Mouse (Mus musculus): ENCODE results near the gene Ankrd35. TPM values are rescaled to one million over a fixed set of nuclear protein-coding genes. Genes with fewer than 3 reads are reported as not detected.

The Ankrd35 gene
- polyA plus RNA-seq (2016; fragmentation: Nextera tagmentation; extraction: Ambion mirVana) = 0.06 and 0.29 TPM in 2 replicates

DNA sequence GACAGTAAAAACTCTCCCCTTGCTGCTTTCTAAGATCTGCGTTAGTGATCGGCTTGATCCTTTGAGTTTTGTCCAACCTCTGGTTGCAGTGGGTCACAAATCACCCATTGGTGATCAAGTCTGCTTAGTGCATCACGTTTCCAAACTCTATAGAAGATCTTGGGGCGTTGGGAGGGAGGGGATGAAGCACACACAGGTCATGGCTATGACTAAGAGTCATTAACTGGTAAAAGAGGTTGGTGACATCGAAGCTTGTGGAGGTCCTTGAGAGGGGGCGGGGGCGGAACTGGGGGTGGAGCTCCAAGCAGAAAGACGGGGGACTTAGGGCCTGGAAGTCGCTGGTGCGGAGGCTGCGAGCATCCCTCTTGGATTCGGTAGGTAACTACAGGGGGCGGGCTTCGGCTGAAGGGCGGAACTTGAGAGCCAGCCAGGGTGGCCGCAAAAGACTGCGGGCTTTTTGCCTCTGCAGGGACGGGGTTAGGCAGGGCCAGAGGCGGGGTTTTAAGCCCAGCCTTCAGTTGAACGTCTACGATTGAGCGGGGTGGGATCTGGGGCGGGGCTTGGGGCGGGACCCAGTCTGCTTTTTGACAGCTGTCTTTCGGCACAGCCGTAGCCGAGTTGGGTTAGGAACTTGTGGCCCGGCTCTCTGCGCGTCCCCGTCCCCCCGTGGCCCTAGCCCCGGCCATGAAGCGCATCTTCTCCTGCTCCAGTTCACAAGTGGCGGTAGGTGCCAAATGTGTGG is at the start of gene Ankrd35:
Gene Ankrd35 (plus strand): TSS at position 405 of the 742 bp plus-strand sequence.
- Histone ChIP-seq H3K27ac (replicated peaks) (0 out of 2 replicates have a peak within 1 kb of the TSS, but pooled peaks have one; percentile 33), H3K36me3 (no peaks in the 10 kb centered on the region), H3K4me3 (peak within 1 kb of the TSS; percentile 56), H3K9me3 (replicated peaks) (no peaks in the 10 kb centered on the region), H3K27me3 (ENCODE audit: low read depth, poor library complexity, severe bottlenecking) (peaks cover 22% of the 10 kb centered on the region), H3K4me1 (peaks cover 18% of the 10 kb centered on the region)
- peak; percentile 85 for DNase-seq (ENCODE audit: low spot score)
- WGBS = 5% methylated on average over 33 of the region's 35 CpGs

DNA sequence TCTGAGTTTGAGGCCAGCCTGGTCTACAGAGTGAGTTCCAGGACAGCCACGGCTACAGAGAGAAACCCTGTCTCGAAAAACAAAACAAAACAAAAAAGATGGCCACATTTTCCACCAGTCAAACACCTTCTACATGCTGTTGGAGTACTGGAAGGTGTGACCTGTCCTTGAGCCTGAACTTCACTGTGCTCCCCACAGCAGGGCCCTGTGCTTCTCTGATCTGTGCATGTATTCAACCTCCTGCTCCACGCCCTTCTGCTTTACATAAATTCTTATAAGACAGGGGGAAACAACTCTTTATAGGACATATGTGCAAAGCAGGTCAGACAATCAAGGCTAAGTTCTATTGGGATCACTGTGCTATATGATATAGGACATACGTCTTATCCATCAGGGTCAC is 46.7 kb upstream of the Ankrd35 start:
- H3K27ac ChIP-seq (replicated peaks) = no peak overlapping the region
- H3K4me3 ChIP-seq = no peak overlapping the region
- H3K9me3 ChIP-seq (replicated peaks) = no peaks in the 10 kb centered on the region
- H3K4me1 ChIP-seq = no peaks in the 10 kb centered on the region
- no peak for DNase-seq (ENCODE audit: low spot score)
- 92% methylated on average over 4 of the region's 4 CpGs for WGBS
- no peaks in the 10 kb centered on the region for H3K27me3 ChIP-seq (ENCODE audit: low read depth, poor library complexity, severe bottlenecking)
- peaks cover 86% of the 10 kb centered on the region for H3K36me3 ChIP-seq

DNA sequence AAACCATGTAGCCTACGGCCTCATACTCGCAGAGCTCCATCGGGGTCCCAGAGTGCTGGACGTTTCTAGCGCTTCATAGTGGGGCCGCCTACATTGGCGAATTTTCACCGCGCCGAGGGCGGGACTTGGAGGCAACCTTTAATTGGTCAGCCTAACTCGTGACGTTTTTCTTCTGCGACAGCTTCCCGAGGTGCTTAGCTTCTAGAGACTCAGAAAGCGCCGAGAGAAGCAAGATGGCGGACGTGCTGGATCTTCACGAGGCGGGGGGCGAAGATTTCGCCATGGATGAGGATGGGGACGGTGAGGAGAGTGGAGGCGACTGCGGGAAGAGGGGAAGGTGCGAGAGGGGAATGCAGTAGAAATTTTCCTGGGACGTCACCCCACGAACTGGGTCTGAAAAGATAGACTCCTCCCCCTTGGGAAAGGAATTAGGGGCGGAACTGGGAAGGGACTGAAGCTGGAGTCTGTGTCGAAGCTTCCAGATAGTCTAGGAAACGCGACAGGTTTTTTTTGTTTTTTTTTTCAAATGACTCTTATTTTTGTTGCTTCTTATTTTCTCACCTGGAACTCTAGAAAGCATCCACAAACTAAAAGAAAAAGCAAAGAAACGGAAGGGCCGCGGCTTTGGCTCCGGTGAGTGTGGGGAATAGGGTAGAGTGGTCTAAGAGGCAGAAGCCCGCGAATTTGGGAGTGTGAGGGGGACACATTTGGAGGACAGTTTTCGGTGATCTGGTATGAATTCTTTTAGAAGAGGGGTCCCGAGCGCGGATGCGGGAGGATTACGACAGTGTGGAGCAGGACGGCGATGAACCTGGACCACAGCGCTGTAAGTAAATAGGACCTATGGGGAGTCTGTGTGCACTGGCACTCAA is 40.0 kb upstream of the Ankrd35 start, which contains the start of gene Rbm8a:
Gene Rbm8a (plus strand): TSS at position 205 of the 872 bp plus-strand sequence.
- peaks cover 27% of the 10 kb centered on the region for H3K4me1 ChIP-seq
- peak within 1 kb of the TSS; percentile 78 for H3K4me3 ChIP-seq
- H3K27me3 ChIP-seq (ENCODE audit: low read depth, poor library complexity, severe bottlenecking) = no peaks in the 10 kb centered on the region
- DNase-seq (ENCODE audit: low spot score) = peak; percentile 96
- peak within 1 kb of the TSS; percentile 94 for H3K27ac ChIP-seq (replicated peaks)
- under 1% methylated on average over 48 of the region's 48 CpGs for WGBS
- H3K9me3 ChIP-seq (replicated peaks) = no peaks in the 10 kb centered on the region
- H3K36me3 ChIP-seq = peaks cover 60% of the 10 kb centered on the region

DNA sequence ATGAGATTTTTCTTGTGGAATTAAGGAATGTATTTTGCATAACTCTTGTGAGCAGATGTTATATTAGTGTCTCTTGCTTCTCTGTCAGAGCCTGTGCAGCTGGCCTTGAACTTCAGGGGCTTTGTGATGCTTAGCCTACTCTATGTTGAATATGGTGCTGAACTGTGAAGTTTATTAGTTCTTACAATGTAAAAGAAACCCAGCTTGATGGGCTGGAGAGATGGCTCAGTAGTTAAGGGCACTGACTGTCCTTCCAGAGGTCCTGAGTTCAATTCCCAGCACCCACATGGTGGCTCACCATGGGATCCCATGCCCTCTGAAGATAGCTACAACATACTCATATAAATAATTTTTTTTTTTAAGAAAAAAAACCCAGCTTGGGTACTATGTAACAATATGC is 37.9 kb upstream of the Ankrd35 start:
- H3K27ac ChIP-seq (replicated peaks) = no peak overlapping the region
- no peaks in the 10 kb centered on the region for H3K27me3 ChIP-seq (ENCODE audit: low read depth, poor library complexity, severe bottlenecking)
- peaks cover 48% of the 10 kb centered on the region for H3K4me1 ChIP-seq
- H3K36me3 ChIP-seq = peaks cover 44% of the 10 kb centered on the region
- no peaks in the 10 kb centered on the region for H3K9me3 ChIP-seq (replicated peaks)
- no peak for DNase-seq (ENCODE audit: low spot score)
- H3K4me3 ChIP-seq = no peak overlapping the region

DNA sequence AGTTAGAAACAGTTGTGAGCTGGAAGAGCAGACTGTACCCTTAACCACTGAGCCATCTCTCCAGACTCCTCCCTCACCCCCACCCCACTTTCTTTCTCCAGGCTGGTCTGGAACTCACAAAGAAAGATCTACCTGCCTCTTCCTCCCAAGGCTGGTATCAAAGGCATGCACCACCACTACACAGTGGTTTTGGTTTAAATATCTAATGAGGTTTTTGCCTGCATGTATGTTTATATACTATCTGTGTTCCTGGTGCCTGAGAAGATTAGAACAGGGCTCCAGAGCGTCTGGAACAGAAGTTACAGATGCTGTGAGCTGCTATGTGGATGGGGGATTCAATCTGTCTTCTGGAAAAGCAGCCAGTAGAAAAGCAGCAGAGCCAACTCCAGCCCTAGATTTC is 35.9 kb upstream of the Ankrd35 start:
- H3K9me3 ChIP-seq (replicated peaks) = no peaks in the 10 kb centered on the region
- H3K4me1 ChIP-seq = peaks cover 48% of the 10 kb centered on the region
- H3K27ac ChIP-seq (replicated peaks) = no peak overlapping the region
- DNase-seq (ENCODE audit: low spot score) = no peak
- no peaks in the 10 kb centered on the region for H3K27me3 ChIP-seq (ENCODE audit: low read depth, poor library complexity, severe bottlenecking)
- H3K36me3 ChIP-seq = peaks cover 51% of the 10 kb centered on the region
- WGBS = 75% methylated on average over 1 of the region's 1 CpGs
- H3K4me3 ChIP-seq = no peak overlapping the region

DNA sequence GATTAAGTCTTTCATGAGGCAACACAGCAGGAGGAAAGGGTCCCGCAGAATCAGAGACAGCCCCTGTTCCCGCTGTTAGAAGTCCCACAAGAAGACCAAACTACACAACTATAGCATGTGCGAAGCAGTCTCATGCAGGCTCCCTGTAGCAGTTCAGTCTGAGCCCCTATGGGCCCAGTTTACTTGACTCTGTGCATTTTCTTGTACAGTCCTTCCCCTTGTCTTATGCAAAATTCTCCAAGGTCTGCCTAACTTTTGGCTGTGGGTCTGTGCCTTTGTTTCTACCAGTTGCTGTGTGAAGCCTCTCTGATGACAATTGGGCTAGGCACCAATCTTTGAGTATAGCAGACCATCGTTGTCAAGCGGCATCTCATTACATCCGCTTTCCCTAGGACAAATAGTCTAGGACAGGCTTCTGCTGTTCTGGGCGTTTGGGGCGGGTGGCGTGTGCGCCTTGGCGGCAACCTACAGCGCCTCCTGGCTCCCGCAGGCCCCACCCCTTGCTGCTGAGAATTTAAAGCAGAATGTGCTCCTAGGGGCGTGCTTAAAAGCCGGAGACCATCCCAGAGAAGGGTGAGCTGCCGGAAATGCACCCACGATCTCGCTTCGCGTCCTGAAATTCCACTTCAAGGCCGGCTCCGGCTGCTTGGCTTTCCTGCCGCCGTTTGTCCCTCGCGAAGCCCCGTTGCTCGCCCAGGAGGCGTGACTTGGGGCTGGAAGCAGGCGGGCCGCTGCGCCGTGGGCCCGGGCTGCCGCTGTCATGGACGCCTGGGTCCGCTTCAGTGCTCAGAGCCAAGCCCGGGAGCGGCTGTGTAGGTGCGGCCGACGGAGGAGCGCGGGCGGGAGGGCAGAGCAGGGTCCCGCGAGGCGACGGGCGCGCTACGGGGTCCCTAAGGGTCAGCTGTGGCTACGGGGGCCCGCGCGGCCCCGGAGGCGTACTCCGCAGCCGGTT is 34.7 kb upstream of the Ankrd35 start, which contains the start of the genes Pex11b and Gm42957:
Gene Pex11b (plus strand): TSS at position 449 of the 952 bp plus-strand sequence.
Gene Gm42957 (plus strand): TSS at position 547 of the 952 bp plus-strand sequence.
- 1% methylated on average over 60 of the region's 60 CpGs for WGBS
- peak within 1 kb of the TSS; percentile 93 for H3K27ac ChIP-seq (replicated peaks)
- H3K27me3 ChIP-seq (ENCODE audit: low read depth, poor library complexity, severe bottlenecking) = no peaks in the 10 kb centered on the region
- H3K4me3 ChIP-seq = peak within 1 kb of the TSS; percentile 95
- peaks cover 63% of the 10 kb centered on the region for H3K36me3 ChIP-seq
- H3K4me1 ChIP-seq = peaks cover 44% of the 10 kb centered on the region
- H3K9me3 ChIP-seq (replicated peaks) = no peaks in the 10 kb centered on the region
- DNase-seq (ENCODE audit: low spot score) = peak; percentile 82

DNA sequence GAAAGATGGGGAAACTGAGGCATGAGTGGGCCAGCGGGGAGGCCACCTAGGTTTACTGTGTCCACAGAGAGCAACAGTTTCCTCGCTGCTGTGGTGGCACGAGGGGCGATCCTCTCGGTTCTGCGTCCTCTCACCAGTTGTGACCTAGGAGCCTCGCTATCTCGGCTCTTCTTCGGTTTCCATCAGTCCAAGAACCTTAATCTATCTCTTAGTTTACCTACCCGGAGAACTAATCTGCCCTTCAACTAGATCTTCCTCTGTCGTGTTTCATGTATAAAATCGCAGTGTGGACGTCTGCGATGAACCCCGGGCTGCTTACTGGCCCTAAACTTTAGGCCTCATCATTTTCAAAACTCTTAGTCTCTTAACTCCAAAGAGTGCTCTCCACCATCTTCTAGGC is 34.0 kb upstream of the Ankrd35 start:
- WGBS = 13% methylated on average over 15 of the region's 15 CpGs
- DNase-seq (ENCODE audit: low spot score) = no peak
- H3K27ac ChIP-seq (replicated peaks) = peak overlapping the region; percentile 93
- no peaks in the 10 kb centered on the region for H3K9me3 ChIP-seq (replicated peaks)
- H3K36me3 ChIP-seq = peaks cover 63% of the 10 kb centered on the region
- H3K4me3 ChIP-seq = peak overlapping the region; percentile 95
- no peaks in the 10 kb centered on the region for H3K27me3 ChIP-seq (ENCODE audit: low read depth, poor library complexity, severe bottlenecking)
- peaks cover 37% of the 10 kb centered on the region for H3K4me1 ChIP-seq

DNA sequence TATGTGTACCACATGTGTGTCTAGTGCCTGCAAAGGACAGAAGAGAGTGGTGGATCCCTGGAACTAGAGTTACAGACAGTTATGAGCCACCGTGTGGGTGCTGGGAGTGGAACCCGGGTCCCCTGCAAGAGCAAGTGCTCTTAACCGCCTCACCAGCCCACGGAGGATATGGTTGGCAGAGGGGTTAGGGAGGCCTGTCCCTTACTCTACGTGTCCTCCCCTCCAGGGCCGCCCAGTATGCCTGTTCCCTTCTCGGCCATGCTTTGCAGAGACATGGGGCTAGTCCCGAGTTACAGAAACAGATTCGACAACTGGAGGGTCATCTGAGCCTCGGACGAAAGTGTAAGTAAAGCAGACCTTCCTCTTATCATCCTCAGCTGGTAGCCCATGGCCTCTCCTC is 33.5 kb upstream of the Ankrd35 start:
- Histone ChIP-seq H3K4me3 (peak overlapping the region; percentile 95), H3K4me1 (peaks cover 32% of the 10 kb centered on the region), H3K27me3 (ENCODE audit: low read depth, poor library complexity, severe bottlenecking) (no peaks in the 10 kb centered on the region), H3K36me3 (peaks cover 63% of the 10 kb centered on the region), H3K9me3 (replicated peaks) (no peaks in the 10 kb centered on the region), H3K27ac (replicated peaks) (no peak overlapping the region)
- WGBS = 68% methylated on average over 11 of the region's 11 CpGs
- DNase-seq (ENCODE audit: low spot score) = no peak

DNA sequence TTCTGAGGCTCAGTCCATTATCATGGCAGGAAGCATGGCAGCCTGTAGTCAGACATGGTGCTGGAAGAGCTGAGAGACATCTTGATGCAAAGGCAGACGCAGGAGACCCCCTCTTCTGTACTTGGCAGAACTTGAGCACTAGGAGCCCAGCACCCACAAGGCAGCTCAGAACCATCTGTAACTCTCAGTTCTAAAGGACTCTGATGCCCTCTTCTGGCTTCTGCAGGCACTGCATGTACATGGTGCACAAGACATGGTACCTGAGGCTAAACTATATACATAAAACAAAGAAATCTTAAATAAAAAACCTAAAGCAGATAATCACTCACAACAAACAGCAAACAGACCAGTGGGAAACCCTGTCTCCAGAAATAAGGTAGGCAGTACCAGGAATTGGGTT is 30.7 kb upstream of the Ankrd35 start:
- Histone ChIP-seq H3K4me3 (no peak overlapping the region), H3K27me3 (ENCODE audit: low read depth, poor library complexity, severe bottlenecking) (no peaks in the 10 kb centered on the region), H3K36me3 (peaks cover 57% of the 10 kb centered on the region), H3K9me3 (replicated peaks) (no peaks in the 10 kb centered on the region), H3K27ac (replicated peaks) (no peak overlapping the region), H3K4me1 (peaks cover 31% of the 10 kb centered on the region)
- DNase-seq (ENCODE audit: low spot score) = peak; percentile 54
- 77% methylated on average over 1 of the region's 1 CpGs for WGBS

DNA sequence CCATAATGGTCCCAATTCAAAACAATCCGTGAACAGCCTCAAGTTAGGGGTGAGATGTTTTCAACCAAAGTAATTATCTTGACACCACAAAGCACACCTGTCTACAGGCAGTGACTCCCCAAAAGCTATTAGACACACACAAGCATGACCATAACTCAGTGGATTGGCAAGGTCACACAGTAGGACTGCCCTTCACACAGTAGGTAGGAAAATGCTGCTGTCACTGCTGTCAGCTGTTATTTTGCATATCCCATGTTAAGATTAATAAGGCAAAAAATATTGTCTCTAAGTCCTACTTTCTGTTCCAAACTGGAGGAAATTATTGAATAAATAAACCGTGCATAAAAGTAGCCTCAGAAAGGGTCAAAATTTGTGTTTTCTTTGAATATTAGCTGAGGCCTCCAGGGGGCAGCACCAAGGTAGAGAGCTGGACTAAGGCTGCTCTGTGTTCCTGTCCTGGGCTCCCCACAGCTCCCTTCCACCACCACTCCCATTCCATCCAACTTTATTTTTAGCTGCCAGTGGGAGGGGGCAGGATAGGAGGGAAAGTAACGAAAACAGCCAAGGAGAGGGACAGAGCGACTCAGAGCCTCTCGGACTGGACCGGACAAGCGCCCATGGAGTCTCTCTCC is 24.8 kb upstream of the Ankrd35 start, which contains the start of gene Itga10:
Gene Itga10 (plus strand): TSS at position 567 of the 632 bp plus-strand sequence.
- Histone ChIP-seq H3K27me3 (ENCODE audit: low read depth, poor library complexity, severe bottlenecking) (no peaks in the 10 kb centered on the region), H3K9me3 (replicated peaks) (no peaks in the 10 kb centered on the region), H3K4me1 (no peaks in the 10 kb centered on the region), H3K36me3 (peaks cover 38% of the 10 kb centered on the region), H3K4me3 (no peak within 1 kb of the TSS), H3K27ac (replicated peaks) (no peak within 1 kb of the TSS)
- 72% methylated on average over 7 of the region's 7 CpGs for WGBS
- peak; percentile 19 for DNase-seq (ENCODE audit: low spot score)

DNA sequence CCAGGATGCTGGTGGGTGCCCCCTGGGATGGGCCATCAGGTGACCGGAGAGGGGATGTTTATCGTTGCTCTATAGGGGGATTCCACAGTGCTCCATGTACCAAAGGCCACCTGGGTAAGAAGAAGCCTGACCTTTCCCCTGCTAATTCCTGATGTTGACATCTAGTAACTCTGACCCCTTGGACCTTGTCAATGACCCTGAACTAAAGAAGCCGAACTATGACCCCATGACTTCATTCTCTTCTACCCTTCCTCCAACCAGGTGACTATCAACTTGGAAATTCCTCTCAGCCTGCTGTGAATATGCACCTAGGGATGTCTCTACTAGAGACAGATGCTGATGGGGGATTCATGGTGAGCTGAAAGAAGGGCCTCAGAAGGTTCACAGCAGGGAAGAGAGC is 22.6 kb upstream of the Ankrd35 start:
- 77% methylated on average over 3 of the region's 3 CpGs for WGBS
- Histone ChIP-seq H3K9me3 (replicated peaks) (no peaks in the 10 kb centered on the region), H3K4me1 (no peaks in the 10 kb centered on the region), H3K36me3 (peaks cover 25% of the 10 kb centered on the region), H3K27ac (replicated peaks) (no peak overlapping the region), H3K27me3 (ENCODE audit: low read depth, poor library complexity, severe bottlenecking) (no peaks in the 10 kb centered on the region), H3K4me3 (no peak overlapping the region)
- DNase-seq (ENCODE audit: low spot score) = no peak
